ENCODE assay signal across 9 mouse cellular contexts in the genomic region with DNA sequence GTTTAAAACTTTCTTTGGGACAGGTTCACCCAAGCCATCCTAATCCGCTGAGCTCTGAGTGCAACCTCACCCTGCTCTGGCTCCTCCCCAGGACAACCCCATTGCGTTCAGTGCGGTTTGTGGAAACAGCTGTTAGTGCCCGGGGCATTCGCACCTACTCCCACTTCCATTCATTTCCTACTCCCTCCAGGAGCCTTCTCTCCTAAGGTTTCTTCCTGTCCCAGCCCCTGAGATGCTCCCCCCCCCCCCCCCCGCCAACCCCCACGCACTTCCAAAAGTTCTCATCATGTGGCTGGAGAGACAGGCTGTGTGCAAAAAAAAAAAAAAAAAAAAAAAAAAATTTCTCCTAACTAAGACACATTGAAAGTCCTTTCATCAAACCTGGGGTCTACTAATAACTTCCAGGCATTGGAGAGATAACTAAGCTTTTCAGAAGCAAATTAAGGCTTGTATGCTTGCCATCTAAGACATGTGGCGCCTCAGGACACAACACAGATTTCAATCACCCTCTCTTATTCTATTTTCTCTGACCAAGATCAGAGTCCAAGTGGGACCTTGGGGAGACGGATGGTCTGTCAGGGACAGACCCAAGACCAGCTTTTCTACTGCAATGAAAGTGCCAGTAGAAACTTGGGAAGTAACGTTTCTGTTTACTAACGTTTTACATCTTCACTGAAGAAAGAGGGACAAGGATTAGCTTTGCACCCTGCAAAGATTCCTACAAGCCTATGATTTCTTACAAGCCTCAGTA. TPM values are rescaled to one million over a fixed set of nuclear protein-coding genes. Genes with fewer than 3 reads are reported as not detected.
A peak's percentile ranks its signal among the peaks of the same experiment; 100 is the strongest.
DNase-seq lines count a peak whose midpoint lies in the region; ATAC-seq lines count a peak whose summit lies in the region.
"Had no signal": no experiment of that assay in that cellular context is flagged by ENCODE, and none has a peak within 500 bp of the region (broad histone marks: within the 10 kb centered on the region; RNA-seq: fewer than 3 reads in every experiment).

No protein-coding gene starts in this region.

- H3K27me3 ChIP-seq in neural tube, embryonic 11.5 days (ENCODE audit: control insufficient read depth, insufficient read depth, low read length) = no peaks in the 10 kb centered on the region
- H3K27me3 ChIP-seq in forebrain, embryonic 11.5 days (ENCODE audit: control insufficient read depth, insufficient read depth, low read length) = no peaks in the 10 kb centered on the region
- H3K27me3 ChIP-seq in limb, embryonic 12.5 days = no peaks in the 10 kb centered on the region
- H3K27me3 ChIP-seq in stomach, embryonic 14.5 days (ENCODE audit: control insufficient read depth, insufficient read depth, low read length) = no peaks in the 10 kb centered on the region

- H3K4me2 ChIP-seq in neural tube, embryonic 11.5 days (ENCODE audit: low read depth) = peak overlapping the region; percentile 46
- peak overlapping the region; percentile 49; the same call in 1 of the 2 replicates for H3K4me2 ChIP-seq in forebrain, embryonic 11.5 days (ENCODE audit: low read depth, low read length, severe bottlenecking)
- peak overlapping the region; percentile 54 for H3K4me2 ChIP-seq in limb, embryonic 12.5 days
- peak overlapping the region; percentile 30 for H3K4me2 ChIP-seq in stomach, embryonic 14.5 days (replicated peaks; ENCODE audit: low read depth, low read length)

- 33% methylated on average over 9 of the region's 11 CpGs for WGBS in neural tube, embryonic 11.5 days
- 34% methylated on average over 10 of the region's 11 CpGs for WGBS in forebrain, embryonic 11.5 days
- WGBS in limb, embryonic 12.5 days = 20% methylated on average over 11 of the region's 11 CpGs
- 27% methylated on average over 10 of the region's 11 CpGs for WGBS in stomach, embryonic 14.5 days

- peak overlapping the region; percentile 86 for H3K4me3 ChIP-seq in neural tube, embryonic 11.5 days (ENCODE audit: low read depth, low read length)
- peak overlapping the region; percentile 84 for H3K4me3 ChIP-seq in forebrain, embryonic 11.5 days (ENCODE audit: low read depth, low read length)
- peak overlapping the region; percentile 73 for H3K4me3 ChIP-seq in limb, embryonic 12.5 days (replicated peaks)
- peak overlapping the region; percentile 61 for H3K4me3 ChIP-seq in stomach, embryonic 14.5 days (ENCODE audit: low read depth, low read length)

- no peak for ATAC-seq in neural tube, embryonic 11.5 days (ENCODE audit: insufficient read depth, low FRiP score, low TSS enrichment)
- ATAC-seq in forebrain, embryonic 11.5 days (replicated peaks; ENCODE audit: low FRiP score) = no peak
- peak; percentile 97; the same call in 1 of the 2 replicates for ATAC-seq in limb, embryonic 12.5 days (ENCODE audit: insufficient number of reproducible peaks, insufficient read depth, low FRiP score, low TSS enrichment, low read depth)
- ATAC-seq in stomach, embryonic 14.5 days (ENCODE audit: insufficient number of reproducible peaks, insufficient read depth, low FRiP score, low read depth) = no peak
- no peak for ATAC-seq in CD4-positive, CD25-positive, alpha-beta regulatory T cell, adult 4 months

- H3K9me3 ChIP-seq in neural tube, embryonic 11.5 days (ENCODE audit: control insufficient read depth, low read length) = no peaks in the 10 kb centered on the region
- no peaks in the 10 kb centered on the region for H3K9me3 ChIP-seq in forebrain, embryonic 11.5 days (ENCODE audit: control insufficient read depth, low read length)
- no peaks in the 10 kb centered on the region for H3K9me3 ChIP-seq in limb, embryonic 12.5 days
- no peaks in the 10 kb centered on the region for H3K9me3 ChIP-seq in stomach, embryonic 14.5 days (ENCODE audit: control insufficient read depth, low read depth, low read length)

- peaks cover 4% of the 10 kb centered on the region; the same call in 1 of the 2 replicates for H3K36me3 ChIP-seq in neural tube, embryonic 11.5 days (ENCODE audit: control insufficient read depth, insufficient read depth, low read length)
- H3K36me3 ChIP-seq in forebrain, embryonic 11.5 days (ENCODE audit: control insufficient read depth, insufficient read depth, low read length) = no peaks in the 10 kb centered on the region
- peaks cover 10% of the 10 kb centered on the region; the same call in 1 of the 2 replicates for H3K36me3 ChIP-seq in limb, embryonic 12.5 days
- peaks cover 5% of the 10 kb centered on the region; the same call in 1 of the 2 replicates for H3K36me3 ChIP-seq in stomach, embryonic 14.5 days (ENCODE audit: control insufficient read depth, insufficient read depth, low read length)

- peak overlapping the region; percentile 85; the same call in 1 of the 2 replicates for H3K9ac ChIP-seq in neural tube, embryonic 11.5 days (ENCODE audit: low read length)
- H3K9ac ChIP-seq in forebrain, embryonic 11.5 days (ENCODE audit: low read length) = peak overlapping the region; percentile 90
- peak overlapping the region; percentile 75; the same call in 1 of the 2 replicates for H3K9ac ChIP-seq in limb, embryonic 12.5 days (replicated peaks)
- no peak overlapping the region for H3K9ac ChIP-seq in stomach, embryonic 14.5 days (replicated peaks; ENCODE audit: low read depth, low read length)

- intact Hi-C loops in left cerebral cortex, postnatal 36 days (cut with DNase I) = no loop called here
- intact Hi-C loops in gastrocnemius, postnatal 14 days (cut with DNase I; ENCODE audit: low total_unique reads) = no loop called here

- DNase-seq in neural tube, embryonic 11.5 days (ENCODE audit: low spot score) = no peak
- DNase-seq in neural tube, embryonic 10.5 days (ENCODE audit: extremely low spot score, low spot score) = no peak
- DNase-seq in forebrain, embryonic 11.5 days (ENCODE audit: low spot score) = no peak
- DNase-seq in left cerebral cortex, postnatal 36 days (ENCODE audit: low spot score in 2 of 2) = no peak
- DNase-seq in gastrocnemius, postnatal 14 days = no peak

- H3K27ac ChIP-seq in neural tube, embryonic 11.5 days (ENCODE audit: low read depth, low read length) = no peak overlapping the region
- no peak overlapping the region for H3K27ac ChIP-seq in forebrain, embryonic 11.5 days (ENCODE audit: low read depth, low read length)
- no peak overlapping the region for H3K27ac ChIP-seq in limb, embryonic 12.5 days
- H3K27ac ChIP-seq in stomach, embryonic 14.5 days (ENCODE audit: low read length) = no peak overlapping the region

- H3K4me1 ChIP-seq in neural tube, embryonic 11.5 days (ENCODE audit: control insufficient read depth, insufficient read depth, low read length) = no peaks in the 10 kb centered on the region
- no peaks in the 10 kb centered on the region for H3K4me1 ChIP-seq in forebrain, embryonic 11.5 days (replicated peaks; ENCODE audit: control insufficient read depth, insufficient read depth, low read length)
- no peaks in the 10 kb centered on the region for H3K4me1 ChIP-seq in limb, embryonic 12.5 days (replicated peaks)
- no peaks in the 10 kb centered on the region for H3K4me1 ChIP-seq in stomach, embryonic 14.5 days (ENCODE audit: control insufficient read depth, insufficient read depth, low read length)

RNA-seq across cellular contexts. Expression of gene Cep72, which starts 0.5 kb away (rescaled TPM):
- 19.7 and 21.5 TPM in 2 replicates for polyA plus RNA-seq in neural tube, embryonic 11.5 days (2014; fragmentation: Nextera tagmentation; extraction: Ambion mirVana)
- polyA plus RNA-seq in forebrain, embryonic 11.5 days (2014; fragmentation: Nextera tagmentation; extraction: Ambion mirVana) = 24.6 and 26.1 TPM in 2 replicates
- polyA plus RNA-seq in limb, embryonic 12.5 days (2016; fragmentation: Nextera tagmentation; extraction: Ambion mirVana) = 20.9 TPM in 2 replicates
- 14.7 and 17.0 TPM in 2 replicates for polyA plus RNA-seq in stomach, embryonic 14.5 days (2014; fragmentation: Nextera tagmentation; extraction: Ambion mirVana)
- 1 to 10 TPM; 1.6 to 2.2 TPM for total RNA-seq in left cerebral cortex, postnatal 36 days (2021)
- total RNA-seq in gastrocnemius, postnatal 14 days (2021) = 1 to 10 TPM; 1.6 to 2.6 TPM
- 10 to 100 TPM; 10.2 to 11.0 TPM for polyA plus RNA-seq in CD4-positive, CD25-positive, alpha-beta regulatory T cell, adult 4 months (2017; shearing (Covaris generic))

RNA-seq across cellular contexts. Expression of gene Tppp, which starts 53.3 kb away (rescaled TPM):
- 3.6 and 5.3 TPM in 2 replicates for polyA plus RNA-seq in neural tube, embryonic 11.5 days (2014; fragmentation: Nextera tagmentation; extraction: Ambion mirVana)
- polyA plus RNA-seq in forebrain, embryonic 11.5 days (2014; fragmentation: Nextera tagmentation; extraction: Ambion mirVana) = 3.3 and 3.6 TPM in 2 replicates
- polyA plus RNA-seq in limb, embryonic 12.5 days (2016; fragmentation: Nextera tagmentation; extraction: Ambion mirVana) = 0.53 and 0.58 TPM in 2 replicates
- polyA plus RNA-seq in stomach, embryonic 14.5 days (2014; fragmentation: Nextera tagmentation; extraction: Ambion mirVana) = 1.4 and 1.8 TPM in 2 replicates
- 100 to 1,000 TPM; 340 to 404 TPM for total RNA-seq in left cerebral cortex, postnatal 36 days (2021)
- total RNA-seq in gastrocnemius, postnatal 14 days (2021) = 1 to 10 TPM; 5.8 to 5.9 TPM
- 1 to 10 TPM in 1 of 2 experiments, under 1 TPM in 1; 0.67 to 1.7 TPM for polyA plus RNA-seq in CD4-positive, CD25-positive, alpha-beta regulatory T cell, adult 4 months (2017; shearing (Covaris generic))
- total RNA-seq: common myeloid progenitor, adult 5-6 weeks had no signal

RNA-seq across cellular contexts. Expression of gene Slc9a3, which starts 58.7 kb away (rescaled TPM):
- polyA plus RNA-seq in neural tube, embryonic 11.5 days (2014; fragmentation: Nextera tagmentation; extraction: Ambion mirVana) = not detected in 2 replicates
- polyA plus RNA-seq in forebrain, embryonic 11.5 days (2014; fragmentation: Nextera tagmentation; extraction: Ambion mirVana) = not detected in 2 replicates
- polyA plus RNA-seq in limb, embryonic 12.5 days (2016; fragmentation: Nextera tagmentation; extraction: Ambion mirVana) = not detected in 2 replicates
- polyA plus RNA-seq in stomach, embryonic 14.5 days (2014; fragmentation: Nextera tagmentation; extraction: Ambion mirVana) = not detected in 2 replicates
- total RNA-seq in left cerebral cortex, postnatal 36 days (2021) = 1 to 10 TPM; 1.4 to 2.4 TPM
- 1 to 10 TPM in 1 of 2 experiments, under 1 TPM in 1; 0.55 to 1.3 TPM for total RNA-seq in gastrocnemius, postnatal 14 days (2021)
- polyA plus RNA-seq in CD4-positive, CD25-positive, alpha-beta regulatory T cell, adult 4 months (2017; shearing (Covaris generic)) = not detected
- total RNA-seq: common myeloid progenitor, adult 5-6 weeks had no signal
